Mouse (Mus musculus): ENCODE data around the gene Prph. TPM values are rescaled to one million over a fixed set of nuclear protein-coding genes. Genes with fewer than 3 reads are reported as not detected.

Prph gene
- total and polyA plus RNA-seq, 2 experiments from 2014 or later = 50.0 to 62.6 TPM

DNA sequence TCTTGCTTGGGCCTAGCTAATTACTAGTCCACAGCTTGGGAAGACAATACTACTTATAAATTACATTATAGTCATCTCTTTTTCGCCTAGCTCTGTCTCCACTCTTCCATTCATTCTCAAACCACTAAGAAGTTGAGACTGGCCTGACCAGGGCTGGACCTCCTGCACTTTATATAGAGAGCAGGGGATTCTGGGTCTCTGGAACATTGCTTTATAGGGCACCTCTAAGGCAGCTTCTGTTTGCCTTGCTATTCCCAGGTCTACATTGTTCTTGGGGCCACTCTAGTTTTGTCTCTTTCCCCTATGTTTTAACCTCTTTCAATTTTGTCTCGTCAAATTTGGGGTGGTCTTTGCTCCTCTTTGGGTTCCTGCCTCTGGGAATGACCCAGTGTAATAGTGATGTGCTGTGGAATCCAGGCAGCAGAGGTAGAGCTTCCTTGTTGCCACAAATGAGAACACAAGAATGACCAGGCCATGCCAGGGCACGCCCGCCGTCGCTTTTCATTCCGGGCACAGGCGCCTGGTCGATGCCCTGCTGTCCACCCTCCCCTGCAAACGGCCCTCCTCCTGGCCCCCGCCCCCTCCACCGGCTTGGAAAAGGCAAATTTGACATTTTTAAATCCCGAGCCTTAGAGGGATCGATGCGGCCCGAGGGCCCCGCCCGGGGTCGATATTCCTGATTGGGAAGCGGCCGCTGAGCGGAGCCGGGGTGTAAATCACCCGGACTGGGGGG is 41.3 kb downstream of the Prph start:
- H3K4me2 ChIP-seq (ENCODE audit: low read depth, low read length) = peak overlapping the region; percentile 63
- no peak for TF ChIP-seq CTCF (IDR thresholded peaks at IDR 0.05; ENCODE audit: low read depth)
- 7% methylated on average over 24 of the region's 24 CpGs for WGBS
- H3K4me3 ChIP-seq (ENCODE audit: low read length) = peak overlapping the region; percentile 37
- DNase-seq (ENCODE audit: low spot score) (no peak), ATAC-seq (no peak)
- no peak overlapping the region for H3K27ac ChIP-seq
- 0 out of 2 replicates have a peak overlapping the region, but pooled peaks have one; percentile 40 for H3K9ac ChIP-seq (replicated peaks; ENCODE audit: low read length)
- H3K4me1 ChIP-seq (ENCODE audit: insufficient read depth, low read length) = peaks cover 9% of the 10 kb centered on the region; the same call in 1 of the 2 replicates
- H3K27me3 ChIP-seq (ENCODE audit: insufficient read depth, low read length) = peaks cover 34% of the 10 kb centered on the region
- no peaks in the 10 kb centered on the region for H3K36me3 ChIP-seq (ENCODE audit: insufficient read depth, low read length)
- H3K9me3 ChIP-seq (ENCODE audit: low read length) = no peaks in the 10 kb centered on the region

GRCm38 (mm10) chr15:99096831-99097500 is 42.0 kb downstream of the Prph start:
- peaks cover 9% of the 10 kb centered on the region; the same call in 1 of the 2 replicates for H3K4me1 ChIP-seq (ENCODE audit: insufficient read depth, low read length)
- under 1% methylated on average over 40 of the region's 58 CpGs for WGBS
- no peaks in the 10 kb centered on the region for H3K36me3 ChIP-seq (ENCODE audit: insufficient read depth, low read length)
- DNase-seq (ENCODE audit: low spot score) = peak; percentile 47
- peaks cover 34% of the 10 kb centered on the region for H3K27me3 ChIP-seq (ENCODE audit: insufficient read depth, low read length)
- TF ChIP-seq CTCF (IDR thresholded peaks at IDR 0.05; ENCODE audit: low read depth) = no peak
- H3K9me3 ChIP-seq (ENCODE audit: low read length) = no peaks in the 10 kb centered on the region
- H3K27ac ChIP-seq = no peak overlapping the region
- peak overlapping the region; percentile 40; the same call in 1 of the 2 replicates for H3K9ac ChIP-seq (replicated peaks; ENCODE audit: low read length)
- H3K4me2 ChIP-seq (ENCODE audit: low read depth, low read length) = peak overlapping the region; percentile 63
- ATAC-seq = no peak
- H3K4me3 ChIP-seq (ENCODE audit: low read length) = peak overlapping the region; percentile 37

DNA sequence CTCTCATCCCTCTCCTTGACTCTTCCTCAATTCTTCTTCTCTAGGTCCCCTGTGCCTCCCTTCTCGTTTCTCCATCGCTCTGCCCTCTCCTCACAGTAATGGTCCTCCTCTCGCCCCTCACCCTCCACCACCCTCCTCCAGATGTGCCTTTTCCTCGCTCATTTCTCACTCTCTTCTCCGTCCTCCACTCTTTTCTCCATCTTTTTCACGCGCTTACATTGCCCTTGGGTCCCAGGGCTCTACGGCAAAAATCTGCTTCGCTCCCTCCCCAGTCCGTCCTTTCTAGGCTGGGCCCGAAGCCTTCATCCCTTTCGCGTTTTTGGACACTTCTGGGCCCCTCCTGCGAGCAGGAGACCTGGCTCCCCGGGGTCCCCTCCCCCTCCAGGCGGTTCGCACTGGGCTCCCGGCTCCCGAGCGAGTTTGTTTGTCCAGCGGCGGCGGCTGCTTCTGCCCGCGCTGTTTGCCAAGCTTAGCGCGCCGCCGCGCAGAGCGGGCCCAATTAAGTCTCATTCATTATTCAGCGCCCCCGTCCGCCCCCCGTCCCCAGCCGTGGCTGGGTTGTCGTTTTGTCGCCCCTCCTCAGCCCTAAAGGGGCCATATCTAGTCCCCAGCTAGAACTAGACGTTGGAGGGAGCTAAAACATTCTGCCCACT is 43.0 kb downstream of the Prph start:
- H3K4me1 ChIP-seq (ENCODE audit: insufficient read depth, low read length) = peaks cover 9% of the 10 kb centered on the region; the same call in 1 of the 2 replicates
- no peaks in the 10 kb centered on the region for H3K9me3 ChIP-seq (ENCODE audit: low read length)
- no peaks in the 10 kb centered on the region for H3K36me3 ChIP-seq (ENCODE audit: insufficient read depth, low read length)
- no peak for TF ChIP-seq CTCF (IDR thresholded peaks at IDR 0.05; ENCODE audit: low read depth)
- no peak for ATAC-seq
- H3K4me2 ChIP-seq (ENCODE audit: low read depth, low read length) = peak overlapping the region; percentile 63
- peaks cover 34% of the 10 kb centered on the region for H3K27me3 ChIP-seq (ENCODE audit: insufficient read depth, low read length)
- H3K27ac ChIP-seq = no peak overlapping the region
- under 1% methylated on average over 39 of the region's 39 CpGs for WGBS
- 0 out of 2 replicates have a peak overlapping the region, but pooled peaks have one; percentile 13 for H3K9ac ChIP-seq (replicated peaks; ENCODE audit: low read length)
- peak overlapping the region; percentile 37 for H3K4me3 ChIP-seq (ENCODE audit: low read length)
- DNase-seq (ENCODE audit: low spot score) = peak; percentile 25

DNA sequence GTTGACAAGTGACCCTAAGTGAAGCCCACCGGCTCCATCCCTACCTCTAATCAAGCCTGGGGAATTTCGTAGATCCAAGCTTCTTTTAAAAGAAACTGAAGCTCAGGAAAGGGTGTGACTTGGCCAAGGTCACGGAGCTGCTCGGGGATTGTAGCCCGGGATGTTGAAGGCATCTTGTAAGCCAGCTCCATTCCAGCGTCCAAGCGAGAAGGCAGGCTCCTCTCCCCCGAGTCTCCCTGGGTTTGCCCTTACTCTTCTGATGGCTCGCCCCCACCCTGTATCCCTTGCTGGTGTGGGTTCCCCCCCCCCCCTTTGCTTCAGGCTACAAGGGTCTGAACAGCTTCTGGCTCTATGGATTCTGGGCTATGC is 43.5 kb downstream of the Prph start:
- Histone ChIP-seq H3K4me1 (ENCODE audit: insufficient read depth, low read length) (peaks cover 9% of the 10 kb centered on the region; the same call in 1 of the 2 replicates), H3K36me3 (ENCODE audit: insufficient read depth, low read length) (no peaks in the 10 kb centered on the region), H3K27ac (no peak overlapping the region), H3K27me3 (ENCODE audit: insufficient read depth, low read length) (peaks cover 34% of the 10 kb centered on the region), H3K4me3 (ENCODE audit: low read length) (peak overlapping the region; percentile 37), H3K4me2 (ENCODE audit: low read depth, low read length) (peak overlapping the region; percentile 63), H3K9me3 (ENCODE audit: low read length) (no peaks in the 10 kb centered on the region), H3K9ac (replicated peaks; ENCODE audit: low read length) (no peak overlapping the region)
- TF ChIP-seq CTCF (IDR thresholded peaks at IDR 0.05; ENCODE audit: low read depth) = no peak
- DNase-seq (ENCODE audit: low spot score) (no peak), ATAC-seq (no peak)
- WGBS = 2% methylated on average over 9 of the region's 9 CpGs

GRCm38 (mm10) chr15:99099139-99099556 is 44.2 kb downstream of the Prph start:
- Histone ChIP-seq H3K9me3 (ENCODE audit: low read length) (no peaks in the 10 kb centered on the region), H3K36me3 (ENCODE audit: insufficient read depth, low read length) (no peaks in the 10 kb centered on the region), H3K9ac (replicated peaks; ENCODE audit: low read length) (no peak overlapping the region), H3K27me3 (ENCODE audit: insufficient read depth, low read length) (peaks cover 34% of the 10 kb centered on the region), H3K4me1 (ENCODE audit: insufficient read depth, low read length) (peaks cover 5% of the 10 kb centered on the region; the same call in 1 of the 2 replicates), H3K27ac (no peak overlapping the region), H3K4me3 (ENCODE audit: low read length) (peak overlapping the region; percentile 10; the same call in 1 of the 2 replicates), H3K4me2 (ENCODE audit: low read depth, low read length) (peak overlapping the region; percentile 63; the same call in 1 of the 2 replicates)
- ATAC-seq (peak; percentile 49), DNase-seq (ENCODE audit: low spot score) (peak; percentile 64)
- TF ChIP-seq CTCF (IDR thresholded peaks at IDR 0.05; ENCODE audit: low read depth) = peak; percentile 86
- 3% methylated on average over 15 of the region's 15 CpGs for WGBS

DNA sequence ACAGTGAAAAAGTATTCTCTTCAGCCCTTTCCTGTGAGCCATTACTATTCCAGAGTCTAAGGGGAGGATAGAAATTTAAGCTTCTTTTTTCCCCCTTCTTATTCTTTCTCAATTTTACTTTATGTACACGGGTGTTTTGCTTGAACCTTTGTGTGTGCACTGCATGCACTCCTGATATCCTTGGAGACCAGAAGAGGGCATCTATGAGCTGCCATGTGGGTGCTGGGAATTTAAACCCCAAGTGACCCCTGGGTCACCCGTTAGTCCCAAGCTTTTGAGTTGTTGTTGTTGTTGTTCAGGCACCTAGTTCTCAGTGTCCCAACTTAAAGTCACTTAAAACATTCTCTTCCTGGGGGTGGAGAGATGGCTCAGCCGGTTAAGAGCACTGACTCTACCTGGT is 45.0 kb downstream of the Prph start:
- no peak for DNase-seq (ENCODE audit: low spot score)
- H3K27me3 ChIP-seq (ENCODE audit: insufficient read depth, low read length) = peaks cover 34% of the 10 kb centered on the region
- no peaks in the 10 kb centered on the region for H3K36me3 ChIP-seq (ENCODE audit: insufficient read depth, low read length)
- no peak for TF ChIP-seq CTCF (IDR thresholded peaks at IDR 0.05; ENCODE audit: low read depth)
- H3K9me3 ChIP-seq (ENCODE audit: low read length) = no peaks in the 10 kb centered on the region
- ATAC-seq = no peak
- H3K4me1 ChIP-seq (ENCODE audit: insufficient read depth, low read length) = peaks cover under 1% of the 10 kb centered on the region; the same call in 1 of the 2 replicates
- no peak overlapping the region for H3K4me2 ChIP-seq (ENCODE audit: low read depth, low read length)
- WGBS = 49% methylated on average over 3 of the region's 3 CpGs
- H3K9ac ChIP-seq (replicated peaks; ENCODE audit: low read length) = no peak overlapping the region
- H3K27ac ChIP-seq = no peak overlapping the region
- no peak overlapping the region for H3K4me3 ChIP-seq (ENCODE audit: low read length)

All from hindbrain, postnatal 0 days (tissue).